Mouse (Mus musculus): Measurements from ENCODE around the gene Filip1l. TPM values are rescaled to one million over a fixed set of nuclear protein-coding genes. Genes with fewer than 3 reads are reported as not detected.

Gene Filip1l
- polyA plus RNA-seq (2014; fragmentation: Illumina TruSeq; extraction: RNeasy Lipid Tissue Mini Kit (QIAGEN cat#74804); ENCODE audit: insufficient read depth, low read depth, low replicate concordance), result 23.1 TPM

GRCm38 (mm10) chr16:57352751-57353150, at the start of gene Filip1l:
Gene Filip1l (plus strand): TSS chr16:57353093.

GRCm38 (mm10) chr16:57606444-57607227, 253.7 kb downstream of the Filip1l start, which contains the start of gene Cmss1:
Gene Cmss1 (minus strand): TSS chr16:57606864.

Other genes starting within 250 kb of the Filip1l start
- gene Tomm70a, start 231.4 kb upstream of the Filip1l start, polyA plus RNA-seq (2014; fragmentation: Illumina TruSeq; extraction: RNeasy Lipid Tissue Mini Kit (QIAGEN cat#74804); ENCODE audit: insufficient read depth, low read depth, low replicate concordance), result 13.1 TPM
- 20.4 TPM for gene Nit2, start 185.8 kb upstream of the Filip1l start, polyA plus RNA-seq (2014; fragmentation: Illumina TruSeq; extraction: RNeasy Lipid Tissue Mini Kit (QIAGEN cat#74804); ENCODE audit: insufficient read depth, low read depth, low replicate concordance)
- 15.0 TPM for gene Tbc1d23, start 121.6 kb upstream of the Filip1l start, polyA plus RNA-seq (2014; fragmentation: Illumina TruSeq; extraction: RNeasy Lipid Tissue Mini Kit (QIAGEN cat#74804); ENCODE audit: insufficient read depth, low read depth, low replicate concordance)
- not detected for gene Tmem30c, start 60.2 kb upstream of the Filip1l start, polyA plus RNA-seq (2014; fragmentation: Illumina TruSeq; extraction: RNeasy Lipid Tissue Mini Kit (QIAGEN cat#74804); ENCODE audit: insufficient read depth, low read depth, low replicate concordance)